Mouse (Mus musculus): ENCODE results near the gene Mapk11.

- TF ChIP-seq CTCF (IDR thresholded peaks at IDR 0.05; ENCODE audit: low read depth, low read length): no peak
- no peak for TF ChIP-seq POLR2A (IDR thresholded peaks at IDR 0.05; ENCODE audit: insufficient read depth, low read length)
These were observed 23.0 kb upstream of the Mapk11 start for GRCm38 (mm10) chr15:89172276-89172935.

Data from ES-Bruce4 (cell line).